Mouse (Mus musculus): ENCODE measurements around the gene Frmpd3. TPM values are rescaled to one million over a fixed set of nuclear protein-coding genes. Genes with fewer than 3 reads are reported as not detected.

The Frmpd3 gene
- total RNA-seq, 4 experiments from 2014 or later = not detected

DNA sequence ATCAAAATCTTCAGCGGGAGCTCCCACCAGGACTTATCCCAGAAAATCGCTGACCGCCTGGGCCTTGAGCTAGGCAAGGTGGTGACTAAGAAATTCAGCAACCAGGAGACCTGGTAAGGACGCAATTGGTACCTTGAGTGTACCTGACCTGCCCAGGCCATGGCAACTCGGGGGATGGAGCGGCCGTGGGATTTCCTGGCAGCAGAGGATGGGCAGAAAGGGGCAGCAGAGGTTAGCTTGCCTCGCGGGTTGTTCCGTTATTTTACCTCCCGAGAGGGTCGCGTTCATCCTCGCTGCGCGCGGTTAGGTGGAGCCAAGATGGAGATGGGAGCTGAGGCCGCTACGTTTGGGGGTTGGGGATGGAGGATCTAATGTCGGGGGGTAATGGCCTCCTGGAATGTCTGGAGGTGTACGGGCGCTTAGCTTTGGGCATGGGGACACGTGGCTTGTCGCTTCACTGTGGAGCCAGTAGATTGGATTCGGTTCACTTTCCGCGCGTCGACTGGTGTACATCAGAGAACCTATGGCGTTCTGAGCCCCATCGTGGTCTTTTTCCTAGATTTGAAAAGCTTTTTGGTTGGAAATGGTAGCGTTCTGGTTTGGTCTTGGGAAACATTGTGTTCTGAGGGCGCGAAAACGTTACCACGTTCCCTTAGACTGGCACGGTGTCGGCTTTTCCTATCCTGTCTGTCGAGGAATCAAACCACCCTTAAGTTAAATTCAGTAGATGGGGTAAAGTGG, 114.9 kb downstream of the Frmpd3 start:
- DNase-seq = peak; percentile 5

DNA sequence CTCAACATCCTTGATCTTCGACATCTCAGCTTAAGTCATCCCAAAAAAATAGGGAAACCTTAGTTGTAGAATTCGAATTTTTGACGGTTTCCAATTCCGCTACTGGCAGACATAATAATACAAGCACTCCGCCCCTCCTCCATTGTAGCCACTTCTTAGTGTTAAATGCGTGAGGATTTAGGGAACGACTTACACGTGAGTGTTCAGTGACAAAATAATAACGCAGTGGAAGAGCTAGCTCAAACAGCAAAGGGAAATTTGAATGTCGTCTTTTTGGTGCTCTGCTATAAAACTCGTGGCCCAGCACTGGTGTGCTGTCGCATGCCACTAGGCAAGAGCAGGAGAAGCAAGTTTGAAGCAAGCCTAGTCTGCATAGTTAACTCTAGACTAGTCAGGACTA, 115.4 kb downstream of the Frmpd3 start:
- DNase-seq = no peak

DNA sequence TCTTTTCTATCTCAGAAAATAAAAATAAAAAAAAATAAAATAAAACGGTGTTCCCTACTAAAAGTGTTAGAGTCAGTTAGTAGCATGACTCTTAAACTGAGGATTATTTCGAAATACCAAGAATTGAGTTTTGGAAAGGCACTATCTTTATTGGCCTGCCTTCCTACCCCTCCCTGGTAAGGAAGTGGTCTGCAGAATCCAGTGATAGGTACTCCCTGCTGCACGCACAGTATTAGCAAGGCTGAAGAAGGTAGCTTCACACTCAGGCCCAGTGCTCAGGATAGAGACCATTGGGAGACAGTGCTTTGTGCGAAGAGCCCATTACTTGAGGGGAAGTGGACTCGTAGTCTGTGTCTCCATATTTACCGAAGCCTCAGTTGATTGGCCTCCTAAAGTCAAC, 136.2 kb downstream of the Frmpd3 start:
- no peak for DNase-seq

DNA sequence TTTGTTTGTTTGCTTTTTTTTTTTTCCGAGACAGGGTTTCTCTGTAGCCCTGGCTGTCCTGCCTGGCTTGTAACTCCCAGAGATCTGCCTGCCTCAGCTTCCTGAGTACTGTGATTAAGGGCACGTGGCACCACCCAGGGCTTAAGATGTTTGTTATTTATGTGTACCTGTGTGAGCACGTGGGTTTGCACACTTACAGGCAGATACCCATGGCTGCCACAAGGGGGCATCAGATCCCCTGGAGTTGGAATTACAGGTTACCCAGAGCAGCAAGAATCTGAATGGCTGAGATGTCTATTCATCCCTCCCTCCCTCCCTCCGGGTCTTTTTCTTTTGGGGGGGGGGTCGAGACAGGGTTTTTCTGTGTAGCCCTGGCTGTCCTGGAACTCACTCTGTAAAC, 137.1 kb downstream of the Frmpd3 start:
- no peak for DNase-seq

Small RNAs within 50 kb of the gene (microRNA-seq; reads per million reads assigned to microRNA genes)
- 0.17 to 0.35 reads per million in 2 experiments for gene Mir3475

Other genes starting within 250 kb of the Frmpd3 start
- 10 to 100 TPM; 18.5 to 32.8 (median 23.6) TPM for gene Prps1, start 114.3 kb downstream of the Frmpd3 start, total RNA-seq (2022)